Mouse (Mus musculus): ENCODE data around the gene Map7d1.
"Not testable (repeated sequence)": the region's sequence is repeated elsewhere in the genome, so short reads cannot be mapped to it uniquely, and the experiment has no call there.

Gene Map7d1

DNA sequence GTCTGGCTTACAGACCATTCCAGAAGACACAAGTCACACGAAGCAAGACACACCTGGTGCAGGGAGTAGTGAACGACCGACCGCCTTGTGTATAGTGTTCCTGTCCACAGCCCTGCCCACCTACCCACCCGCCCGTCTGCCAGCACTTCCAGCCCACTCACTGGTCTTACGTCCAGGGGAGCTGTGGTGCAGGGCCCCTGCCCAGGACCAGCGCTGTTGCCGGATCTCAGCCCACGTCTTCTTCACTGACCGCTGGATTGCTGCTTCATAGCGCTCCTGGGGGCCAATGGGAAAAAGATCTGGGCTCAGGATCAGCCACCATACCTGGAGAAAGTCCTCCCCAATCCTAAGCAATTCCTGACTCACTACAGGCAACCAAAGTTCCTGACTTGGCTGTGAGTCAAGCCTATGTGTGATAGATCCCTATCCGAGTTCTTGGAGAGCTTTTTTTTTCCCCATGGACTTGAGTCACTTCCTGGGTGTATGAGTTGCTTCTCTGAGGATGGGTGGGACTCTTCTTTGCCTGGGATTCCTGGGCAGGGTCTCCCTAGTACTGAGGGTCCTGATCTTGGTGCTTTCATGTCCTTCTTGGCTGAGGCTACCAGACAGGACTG lies 16.2 kb downstream of the Map7d1 start:
- no peak for DNase-seq (ENCODE audit: low spot score)

DNA sequence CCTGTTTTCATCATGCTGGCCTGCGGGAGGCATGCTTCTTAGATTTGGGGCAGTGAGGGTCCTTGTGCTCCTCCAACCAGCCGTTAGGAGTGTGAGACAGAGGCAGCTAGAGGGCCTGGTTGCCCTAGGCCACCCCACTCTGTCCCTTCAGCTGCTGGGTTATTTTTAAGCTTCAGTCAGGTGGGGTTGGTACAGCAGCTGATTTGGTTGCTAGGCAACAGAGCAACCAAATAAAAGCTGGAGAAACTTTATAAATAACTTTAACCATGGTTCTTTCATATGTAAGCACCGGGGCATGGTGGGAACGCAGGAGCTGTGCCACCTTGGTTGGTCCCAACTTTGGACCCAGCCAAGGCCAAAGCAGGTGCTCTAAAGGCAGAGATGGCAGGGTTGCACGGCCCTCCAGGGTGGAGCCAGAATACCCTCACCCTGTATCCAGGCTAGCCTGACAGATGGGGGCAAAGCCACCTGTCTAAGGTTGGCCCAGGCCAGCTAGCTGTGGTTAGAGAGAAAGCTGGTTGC lies 18.4 kb downstream of the Map7d1 start:
- DNase-seq (ENCODE audit: low spot score): no peak

DNA sequence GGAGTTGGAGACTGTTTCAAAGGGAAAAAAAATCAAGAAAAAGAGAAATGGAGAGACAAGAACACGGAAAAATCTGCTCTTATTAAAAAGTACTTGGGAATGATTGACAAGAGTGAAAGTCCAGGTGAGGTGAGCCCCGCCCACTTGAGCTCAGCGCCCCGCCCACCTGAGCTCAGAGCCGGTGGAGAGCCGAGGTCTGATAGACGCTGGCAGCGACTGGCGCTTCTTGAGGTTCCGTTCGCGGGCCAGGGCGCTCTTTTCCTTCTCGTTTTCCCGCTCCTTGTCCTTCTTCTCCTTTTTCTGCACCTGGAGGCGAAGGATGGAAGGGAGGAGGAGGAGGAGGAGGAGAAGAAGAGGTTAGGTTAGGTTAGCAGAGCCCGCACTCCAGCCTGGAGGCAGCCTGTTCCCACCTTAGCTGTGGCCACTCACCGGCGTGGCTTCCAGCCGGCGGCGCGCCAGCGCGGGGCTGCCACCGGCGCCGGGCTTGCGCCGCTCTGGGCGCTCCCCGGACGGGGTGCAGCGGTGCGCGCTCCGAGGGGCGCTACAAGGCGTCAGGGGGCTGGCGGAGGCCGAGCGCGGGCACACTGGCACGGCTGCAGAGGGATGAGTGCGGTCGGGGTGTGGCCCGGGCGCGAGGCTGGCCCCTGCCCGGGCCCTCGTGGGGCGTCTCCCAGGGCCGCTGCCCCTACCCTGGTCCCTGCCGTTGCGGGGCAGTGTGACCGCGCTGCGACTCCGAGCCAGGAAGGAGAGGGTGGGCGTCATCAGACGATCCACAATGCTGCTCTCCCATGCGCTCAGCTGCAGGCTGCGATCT lies 19.5 kb downstream of the Map7d1 start:
- DNase-seq (ENCODE audit: low spot score): no peak

DNA sequence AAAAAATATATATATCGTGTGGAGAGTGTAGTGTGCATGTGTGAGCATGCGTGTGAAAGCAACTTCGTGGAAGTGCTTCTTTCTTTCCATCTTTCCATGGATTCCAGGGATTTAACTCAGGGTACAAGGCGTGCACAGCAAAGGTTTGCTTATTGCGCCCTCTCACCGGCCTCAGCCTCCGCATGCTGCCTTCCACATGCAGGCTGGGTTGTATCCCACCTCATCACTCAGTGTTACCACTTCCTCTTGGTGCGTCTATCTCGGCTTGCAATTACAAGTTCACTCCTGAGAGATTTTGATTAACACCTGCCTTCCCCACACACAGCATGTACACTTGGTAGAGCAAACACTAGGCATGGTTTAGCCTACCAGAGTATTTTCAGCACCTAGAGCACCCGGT lies 21.0 kb downstream of the Map7d1 start:
- DNase-seq (ENCODE audit: low spot score): peak; percentile 53

DNA sequence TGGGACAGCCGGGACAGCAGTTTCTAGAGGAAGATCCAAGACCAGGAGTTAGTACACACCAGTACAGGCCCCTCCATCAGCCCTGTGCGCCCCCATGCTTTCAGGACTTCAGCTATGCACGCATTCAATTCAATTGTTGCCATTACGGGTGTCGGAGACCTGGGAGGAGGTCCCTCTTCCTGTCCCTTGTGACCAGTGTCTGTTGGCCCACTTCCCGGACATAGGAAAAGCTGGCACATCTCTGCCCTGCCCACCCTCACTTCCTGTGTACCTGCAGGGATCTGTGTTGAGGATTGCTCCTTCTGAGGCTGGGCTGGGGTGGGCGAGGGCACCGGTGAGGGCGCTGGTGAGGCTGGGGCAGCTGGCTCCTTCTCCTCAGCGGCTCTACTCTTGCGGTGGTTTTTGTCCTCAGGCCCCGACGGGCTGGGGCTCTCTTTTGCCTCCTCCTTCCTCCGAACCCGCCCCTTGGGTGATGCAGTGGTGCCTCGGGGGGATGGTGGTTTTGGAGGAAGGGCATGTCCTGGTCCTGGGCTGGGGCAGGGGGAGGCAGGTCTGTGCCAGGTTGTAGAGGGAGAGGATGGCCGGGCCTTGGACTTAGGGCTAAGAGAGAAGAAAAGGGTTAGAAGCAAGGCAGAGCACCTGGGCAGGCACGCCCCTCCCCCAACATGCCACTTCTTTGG lies 21.5 kb downstream of the Map7d1 start:
- DNase-seq (ENCODE audit: low spot score): no peak

DNA sequence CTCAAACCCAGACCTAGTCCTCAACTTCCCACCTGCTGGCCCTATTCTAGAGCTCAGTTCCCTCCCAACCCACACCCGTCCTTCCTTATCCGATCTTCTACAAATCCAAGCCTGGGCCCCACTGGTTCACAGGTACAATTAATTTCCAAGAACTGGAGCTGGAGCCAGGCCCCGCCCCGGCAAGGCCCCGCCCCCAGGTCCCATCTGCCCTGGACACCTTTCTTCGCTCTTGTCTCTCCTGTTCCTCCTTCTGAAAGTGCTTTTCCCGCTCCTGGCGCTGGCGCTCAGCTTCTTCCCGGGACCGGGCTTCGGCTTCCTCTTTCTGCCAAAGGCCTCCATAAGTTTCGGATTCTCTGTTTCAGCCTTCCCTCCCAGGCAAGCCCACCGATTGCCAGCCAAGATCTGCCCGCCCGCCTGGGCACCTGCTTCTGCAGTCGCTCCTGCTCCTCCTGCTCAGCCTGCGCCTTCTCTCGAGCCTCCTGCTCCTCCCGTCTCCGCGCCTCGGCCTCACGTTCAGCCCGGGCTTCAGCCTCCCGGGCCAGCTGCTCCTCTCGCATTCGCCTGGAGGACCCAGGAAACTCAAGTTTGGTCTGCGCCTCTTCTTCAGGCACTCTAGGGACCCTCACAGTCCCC lies 22.4 kb downstream of the Map7d1 start:
- no peak for DNase-seq (ENCODE audit: low spot score)

DNA sequence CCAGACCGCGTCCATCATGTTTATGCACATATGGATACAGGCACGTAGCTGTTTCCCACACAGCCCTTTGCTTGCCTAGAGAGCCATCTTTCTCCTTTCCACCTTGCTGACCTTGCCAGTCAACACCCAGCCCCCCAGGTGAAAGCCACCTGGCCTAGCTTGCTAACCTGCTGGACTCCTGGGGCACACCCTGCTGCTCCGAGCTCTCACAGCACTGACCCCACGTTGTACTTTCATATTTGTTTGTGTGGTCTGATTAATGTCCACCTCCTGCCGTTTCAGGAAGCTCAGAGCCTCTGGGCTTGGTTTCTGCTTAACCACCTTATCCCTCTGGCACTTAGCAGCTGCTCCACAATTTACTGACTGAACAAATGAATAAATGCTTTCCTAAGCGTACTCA lies 26.2 kb downstream of the Map7d1 start:
- DNase-seq (ENCODE audit: low spot score): no peak

DNA sequence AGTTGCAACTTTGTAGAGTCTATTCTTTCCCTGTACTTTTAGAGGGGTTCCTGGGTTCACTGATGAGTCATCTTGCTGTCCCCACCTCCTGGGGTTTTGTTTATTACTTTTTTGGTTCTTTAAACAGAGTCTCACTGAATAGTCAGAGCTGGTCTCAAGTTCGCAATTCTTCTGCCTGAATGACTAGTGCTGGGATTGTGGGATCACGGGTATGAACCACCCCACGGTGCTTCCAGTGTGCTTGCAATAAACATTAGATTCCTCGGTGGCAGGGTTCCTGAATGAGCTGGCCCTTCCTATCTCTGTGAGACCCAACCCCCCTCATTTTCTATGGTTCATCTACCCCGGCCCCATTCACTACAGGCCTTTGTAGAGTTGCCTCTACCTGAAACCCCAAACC lies 28.0 kb downstream of the Map7d1 start:
- no peak for DNase-seq (ENCODE audit: low spot score)

DNA sequence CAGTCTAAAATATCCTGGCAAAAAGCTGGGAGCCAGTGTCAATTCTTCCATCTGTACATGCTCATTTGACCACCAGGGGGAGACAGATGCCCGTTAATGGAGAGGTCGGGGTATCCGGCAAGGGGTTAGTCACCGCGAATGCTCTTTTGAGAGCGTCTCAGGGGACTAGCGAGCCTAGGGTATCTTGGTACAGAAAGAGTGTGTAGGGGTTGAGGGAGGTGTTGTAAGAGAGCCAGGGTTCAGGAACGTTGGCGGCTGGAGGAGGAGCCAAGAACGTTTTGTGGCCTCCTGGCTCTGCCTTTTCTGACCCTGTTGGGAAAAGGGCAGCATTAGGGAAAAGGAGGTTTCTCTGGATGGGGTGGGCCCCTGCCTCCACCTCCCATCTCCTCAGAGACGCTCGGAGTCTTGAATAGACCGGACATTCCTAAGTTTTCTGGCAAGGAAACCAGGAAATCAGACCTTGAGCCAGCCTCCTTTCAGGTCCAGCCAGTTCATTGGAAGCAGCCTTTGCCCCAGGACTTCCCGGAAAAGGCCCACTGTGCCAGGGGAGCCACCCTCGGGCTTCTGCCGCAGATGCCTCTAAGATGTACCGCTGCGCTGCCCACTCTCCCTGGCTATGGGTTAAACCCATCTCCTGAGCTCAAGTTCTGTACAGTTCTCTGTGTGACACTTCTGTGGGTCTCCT lies 28.9 kb downstream of the Map7d1 start:
- peak; percentile 84 for DNase-seq (ENCODE audit: low spot score)

DNA sequence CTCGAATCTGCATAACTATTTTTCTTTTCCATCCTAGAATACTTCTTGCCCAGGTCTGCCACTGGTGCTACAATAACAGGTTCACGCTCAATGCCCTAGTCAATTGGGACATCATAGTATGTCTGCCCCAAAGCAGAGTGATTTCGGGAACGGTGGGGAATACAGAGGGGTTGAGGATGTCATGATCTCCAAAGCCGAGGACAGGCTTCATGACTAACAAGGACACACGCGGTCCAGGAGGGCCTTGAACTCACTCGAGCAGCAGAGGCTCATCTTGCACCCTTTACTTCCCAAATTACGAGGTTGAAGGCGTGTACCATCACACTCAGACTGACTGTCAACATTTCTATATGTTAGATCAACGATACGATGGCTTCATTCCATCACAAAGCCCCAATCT lies 29.5 kb downstream of the Map7d1 start:
- no peak for DNase-seq (ENCODE audit: low spot score)

DNA sequence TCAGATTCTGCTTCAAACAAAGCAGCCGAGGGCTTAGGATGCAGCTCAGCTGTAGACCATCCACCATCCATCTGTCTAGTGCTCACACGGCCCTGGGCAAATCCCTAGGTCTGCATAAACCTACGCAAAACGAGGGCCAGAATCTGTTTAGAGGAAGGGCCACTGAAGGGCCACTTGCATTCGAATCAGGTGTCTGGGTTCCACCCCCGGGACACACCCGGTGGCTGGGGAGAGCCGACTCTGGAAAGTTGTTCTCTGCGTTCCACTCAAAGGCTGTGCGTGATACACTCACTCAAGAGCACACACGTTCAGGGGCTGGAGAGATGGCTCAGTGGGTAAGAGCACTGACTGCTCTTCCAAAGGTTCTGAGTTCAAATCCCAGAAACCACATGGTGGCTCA lies 33.5 kb downstream of the Map7d1 start:
- DNase-seq (ENCODE audit: low spot score): no peak

DNA sequence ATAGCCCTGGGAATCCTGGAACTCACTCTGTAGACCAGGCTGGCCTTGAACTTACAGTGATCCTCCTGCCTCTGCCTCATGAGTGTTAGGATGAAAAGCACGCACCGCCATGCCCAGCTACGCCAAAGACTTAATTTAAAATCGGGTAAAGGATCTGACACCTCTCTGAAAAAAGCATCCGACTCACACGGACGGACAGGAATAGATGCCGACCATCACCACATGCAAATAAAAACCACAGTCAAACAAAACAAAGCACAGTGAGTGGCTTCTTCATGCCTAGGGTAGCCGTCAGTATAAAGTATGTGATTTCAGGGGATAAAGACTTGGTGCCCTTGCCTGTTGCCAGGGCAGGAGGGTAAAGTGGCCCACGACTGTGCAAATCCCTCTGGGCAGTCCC lies 36.1 kb downstream of the Map7d1 start:
- DNase-seq (ENCODE audit: low spot score): no peak

DNA sequence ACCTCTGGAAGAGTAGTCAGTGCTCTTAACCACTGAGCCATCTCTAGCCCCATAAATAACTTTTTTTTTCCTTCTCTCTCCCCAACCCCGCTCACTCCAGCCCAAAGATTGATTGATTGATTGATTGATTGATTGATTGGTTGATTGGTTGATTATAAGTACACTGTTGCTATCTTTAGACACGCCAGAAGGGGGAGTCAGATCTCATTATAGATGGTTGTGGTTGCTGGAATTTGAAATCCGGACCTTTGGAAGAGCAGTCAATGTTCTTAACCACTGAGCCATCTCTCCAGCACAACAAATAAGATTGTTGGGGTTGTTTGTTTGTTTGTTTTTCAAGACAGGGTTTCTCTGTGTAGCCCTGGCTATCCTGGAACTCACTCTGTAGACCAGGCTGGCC lies 36.6 kb downstream of the Map7d1 start:
- DNase-seq (ENCODE audit: low spot score): not testable (repeated sequence)

DNA sequence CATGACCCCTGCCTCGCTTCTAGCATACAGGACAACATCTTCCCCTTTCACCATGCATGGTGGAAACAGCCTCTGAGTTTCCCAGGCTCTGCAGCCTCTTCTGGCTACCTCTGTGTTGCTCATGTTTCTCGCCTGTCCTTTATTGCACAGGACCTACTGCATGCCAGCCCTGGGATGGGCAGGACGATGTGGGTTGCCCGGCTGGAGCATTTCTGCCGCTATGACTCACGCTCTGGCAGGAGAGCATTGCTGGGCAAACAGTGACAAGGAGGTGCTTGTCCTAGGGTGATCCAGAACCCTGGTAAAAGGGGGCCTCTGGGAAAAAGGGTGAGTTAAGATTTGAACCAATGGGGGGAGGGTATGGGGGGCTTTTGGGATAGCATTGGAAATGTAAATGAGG lies 38.4 kb downstream of the Map7d1 start:
- no peak for DNase-seq (ENCODE audit: low spot score)

DNA sequence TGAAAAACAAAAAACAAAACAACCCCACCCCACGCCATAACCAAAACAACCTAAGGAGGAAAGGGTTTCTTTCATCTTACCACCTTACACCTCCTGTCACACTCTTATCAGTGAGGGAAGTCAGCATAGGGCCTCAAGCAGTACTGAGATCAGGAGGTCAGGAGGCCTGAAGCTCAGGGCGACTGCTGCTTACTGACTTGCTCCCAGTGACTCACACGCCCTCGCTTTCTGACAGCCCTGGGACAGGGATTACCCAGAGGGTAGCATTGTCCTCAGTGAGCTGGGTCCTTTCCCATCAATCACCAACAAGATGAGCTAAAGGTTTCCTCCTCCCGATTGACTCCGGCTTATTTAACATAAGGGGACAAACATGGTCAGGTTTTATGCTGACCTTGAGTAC lies 49.1 kb downstream of the Map7d1 start:
- DNase-seq (ENCODE audit: low spot score): peak; percentile 32

DNA sequence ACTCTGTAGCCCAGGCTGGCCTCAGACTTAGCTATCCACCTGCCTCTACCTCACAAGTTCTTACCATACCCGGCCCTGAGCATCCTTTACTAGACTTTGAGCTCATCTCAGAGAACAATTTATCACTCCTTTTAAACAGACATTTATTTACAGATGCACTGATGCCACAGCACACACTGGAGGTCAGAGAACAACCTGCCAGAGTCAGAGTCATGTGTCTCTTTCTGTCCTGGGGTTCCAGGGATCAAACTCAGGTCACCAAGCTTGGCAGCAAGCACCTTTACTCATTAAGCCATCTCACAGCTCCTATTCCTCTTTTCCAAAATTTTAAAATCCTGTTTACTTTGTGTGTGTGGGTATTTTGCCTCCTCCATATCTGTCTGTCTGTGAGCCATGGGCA lies 50.8 kb downstream of the Map7d1 start:
- DNase-seq (ENCODE audit: low spot score): no peak

DNA sequence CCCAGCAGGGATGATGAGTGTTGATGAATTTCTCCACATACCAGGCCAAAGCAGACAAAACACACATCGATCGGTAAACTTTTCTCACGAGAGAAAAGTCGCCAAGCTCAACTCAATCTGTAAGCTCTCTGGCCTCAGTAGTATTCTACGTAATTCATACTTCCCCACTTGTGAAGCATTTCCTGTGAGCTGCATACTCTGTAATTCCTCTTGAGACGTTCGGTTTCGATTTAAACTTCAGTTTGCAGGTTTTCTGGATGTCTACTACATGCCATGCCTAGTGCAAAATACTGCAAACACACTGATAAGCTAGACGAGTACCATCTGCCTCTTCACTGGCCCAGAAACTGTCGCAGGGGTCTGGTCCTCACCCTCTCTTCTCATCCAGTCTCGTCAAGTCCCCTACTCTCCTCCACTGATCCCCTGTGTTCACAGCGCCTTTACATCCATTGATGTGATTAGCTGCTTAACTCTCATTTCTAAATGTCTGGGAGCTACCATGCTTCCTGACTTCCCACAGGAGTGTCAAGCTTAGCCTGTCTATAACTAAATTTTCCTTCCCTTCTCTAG lies 51.4 kb downstream of the Map7d1 start:
- peak; percentile 52 for DNase-seq (ENCODE audit: low spot score)

DNA sequence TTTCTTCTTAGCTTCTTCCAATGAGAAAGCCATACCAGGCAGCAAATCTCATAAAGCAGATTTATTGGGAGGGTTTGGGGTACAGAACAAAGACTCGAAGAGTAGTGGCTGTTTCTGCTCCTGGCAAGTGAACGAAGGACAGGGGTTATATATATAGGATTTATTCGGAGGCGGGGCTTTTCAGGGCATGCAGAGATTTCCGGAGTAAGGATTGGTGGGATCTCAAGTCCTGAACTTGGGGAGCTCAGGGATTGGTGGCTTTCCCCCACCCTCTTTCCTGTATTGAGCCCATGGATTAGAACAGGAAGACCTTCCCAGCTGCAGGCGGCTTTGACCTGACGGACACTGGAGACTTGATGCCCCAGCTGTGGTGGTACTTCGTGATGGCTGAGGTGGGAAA lies 52.1 kb downstream of the Map7d1 start:
- no peak for DNase-seq (ENCODE audit: low spot score)

DNA sequence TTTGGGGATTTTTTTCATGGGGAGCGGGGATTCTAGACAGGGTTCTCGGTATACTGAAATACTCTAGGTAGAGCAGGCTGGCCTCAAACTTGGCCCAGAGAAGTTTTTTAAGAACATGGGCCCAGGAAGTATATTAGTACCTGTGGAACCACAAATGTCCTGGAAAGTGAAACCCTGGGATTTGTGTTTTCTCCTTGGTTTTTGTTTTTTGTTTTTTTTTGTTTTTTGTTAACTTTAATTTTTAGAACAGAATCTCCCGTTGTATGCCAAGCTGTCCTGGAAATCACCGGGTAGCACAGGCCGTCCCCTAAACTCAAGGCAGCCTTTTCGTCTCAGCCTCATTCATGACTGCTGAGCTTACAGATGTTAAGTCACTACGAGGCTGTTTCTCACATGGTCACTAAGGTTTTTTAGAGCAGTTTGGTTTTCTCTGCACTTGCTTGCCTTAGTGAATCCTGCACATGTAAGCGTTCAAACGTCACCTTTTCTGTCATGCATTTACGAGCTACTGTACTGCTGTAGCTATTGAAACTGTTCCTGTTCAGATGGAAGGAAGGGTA lies 52.7 kb downstream of the Map7d1 start:
- DNase-seq (ENCODE audit: low spot score): no peak

DNA sequence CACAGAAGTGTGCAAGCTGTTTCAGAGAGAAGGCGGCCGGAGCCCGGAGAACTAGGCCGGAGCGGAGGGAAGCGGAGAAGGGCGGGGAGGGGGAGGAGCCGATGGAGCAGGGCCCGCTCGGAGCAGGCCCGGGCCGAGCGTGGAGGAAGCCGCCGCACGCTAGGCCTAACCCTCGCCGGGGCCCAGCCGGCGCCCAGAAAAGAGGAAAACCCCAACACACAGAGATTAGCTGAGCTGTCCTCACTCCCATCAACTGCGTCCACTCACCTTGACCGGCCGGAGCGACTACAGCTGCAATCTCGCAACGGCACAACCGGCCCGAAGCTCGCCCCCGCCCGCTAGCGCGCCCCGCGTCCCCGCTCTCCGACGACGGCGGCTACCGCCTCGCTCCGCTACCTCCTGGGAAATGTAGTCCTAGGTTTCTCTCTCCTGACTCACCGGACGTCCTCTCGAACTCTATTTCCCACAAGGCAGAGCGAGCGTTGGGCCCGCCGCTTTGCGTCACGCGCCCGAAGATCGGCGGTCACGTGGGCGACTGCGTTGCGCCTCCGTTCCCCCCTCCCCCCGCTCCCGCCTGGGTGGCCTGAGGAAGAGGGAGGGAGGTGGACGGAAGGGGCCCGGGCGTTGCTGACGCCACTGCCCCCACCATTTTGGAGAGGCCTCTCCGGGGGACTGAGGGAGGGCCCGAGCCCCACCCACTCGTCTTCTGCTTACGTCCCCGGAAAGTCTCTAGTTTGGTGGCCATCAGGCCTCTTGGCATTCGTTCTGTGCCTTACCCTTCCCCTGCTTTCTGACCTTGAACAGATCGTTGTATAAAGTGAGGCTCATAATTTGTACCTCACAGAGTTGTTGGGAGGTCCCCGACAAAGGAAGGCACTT lies 53.6 kb downstream of the Map7d1 start, which contains the start of gene Thrap3:
Gene Thrap3 (minus strand): TSS at position 458 of the 879 bp plus-strand sequence.
- peak; percentile 99 for DNase-seq (ENCODE audit: low spot score)
